ENCODE assay signal across 8 mouse cellular contexts in the genomic region with DNA sequence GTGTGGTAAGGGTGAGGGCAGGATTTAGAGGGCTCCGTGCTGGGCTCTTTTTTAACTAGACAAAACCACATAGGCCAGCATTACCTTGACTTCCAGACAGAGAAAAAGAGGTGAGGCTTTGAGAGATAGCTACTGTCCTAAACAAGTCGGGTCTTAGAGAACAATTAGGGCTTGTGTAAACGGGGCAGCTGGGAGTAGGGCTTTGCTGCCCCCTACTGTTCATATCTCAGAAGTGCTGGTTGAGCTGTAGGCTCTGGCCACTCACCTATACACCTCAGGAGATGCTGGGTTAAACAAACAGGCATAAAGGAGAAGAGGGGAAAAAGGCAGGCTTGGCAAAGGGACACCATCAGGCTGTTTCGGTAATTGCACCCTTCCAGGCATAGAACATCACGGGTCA. TPM values are rescaled to one million over a fixed set of nuclear protein-coding genes. Genes with fewer than 3 reads are reported as not detected.
A peak's percentile ranks its signal among the peaks of the same experiment; 100 is the strongest.
DNase-seq lines count a peak whose midpoint lies in the region; ATAC-seq and TF ChIP-seq lines count a peak whose summit lies in the region.

No protein-coding gene starts in this region.

- no peak overlapping the region for H3K4me3 ChIP-seq in forebrain, embryonic 11.5 days (ENCODE audit: low read depth, low read length)
- no peak overlapping the region for H3K4me3 ChIP-seq in hindbrain, postnatal 0 days (ENCODE audit: low read length)

- no peaks in the 10 kb centered on the region for H3K27me3 ChIP-seq in forebrain, embryonic 11.5 days (ENCODE audit: control insufficient read depth, insufficient read depth, low read length)
- H3K27me3 ChIP-seq in hindbrain, postnatal 0 days (ENCODE audit: insufficient read depth, low read length) = no peaks in the 10 kb centered on the region

- no peak overlapping the region for H3K9ac ChIP-seq in forebrain, embryonic 11.5 days (ENCODE audit: low read length)
- no peak overlapping the region for H3K9ac ChIP-seq in hindbrain, postnatal 0 days (replicated peaks; ENCODE audit: low read length)

- no peaks in the 10 kb centered on the region; the same call in 1 of the 2 replicates for H3K4me1 ChIP-seq in forebrain, embryonic 11.5 days (replicated peaks; ENCODE audit: control insufficient read depth, insufficient read depth, low read length)
- H3K4me1 ChIP-seq in hindbrain, postnatal 0 days (ENCODE audit: insufficient read depth, low read length) = peaks cover 9% of the 10 kb centered on the region

- whole genome bisulfite sequencing in forebrain, embryonic 11.5 days = 5% methylated on average over 5 of the region's 5 CpGs
- 2% methylated on average over 5 of the region's 5 CpGs for WGBS in hindbrain, postnatal 0 days

- no peak overlapping the region for H3K4me2 ChIP-seq in forebrain, embryonic 11.5 days (ENCODE audit: low read depth, low read length, severe bottlenecking)
- H3K4me2 ChIP-seq in hindbrain, postnatal 0 days (ENCODE audit: low read depth, low read length) = no peak overlapping the region

- TF ChIP-seq CTCF in hindbrain, postnatal 0 days (IDR thresholded peaks at IDR 0.05; ENCODE audit: low read depth) = peak; percentile 94

- H3K27ac ChIP-seq in forebrain, embryonic 11.5 days (ENCODE audit: low read depth, low read length) = no peak overlapping the region
- no peak overlapping the region for H3K27ac ChIP-seq in hindbrain, postnatal 0 days

- H3K36me3 ChIP-seq in forebrain, embryonic 11.5 days (ENCODE audit: control insufficient read depth, insufficient read depth, low read length) = no peaks in the 10 kb centered on the region
- H3K36me3 ChIP-seq in hindbrain, postnatal 0 days (ENCODE audit: insufficient read depth, low read length) = no peaks in the 10 kb centered on the region

- DNase-seq in adrenal gland, adult (ENCODE audit: inconsistent age in 2 of 2, low spot score in 1 of 2) = peak; percentile 69 to 88
- DNase-seq in adrenal gland, adult 8-10 months = no peak
- peak; percentile 30 for DNase-seq in c-Kit-positive CD71-positive TER-119-negative erythroid progenitor cells, embryonic 14.5 days (ENCODE audit: low read depth)
- peak; percentile 82 for DNase-seq in forebrain, embryonic 11.5 days (ENCODE audit: low spot score)
- DNase-seq in hindbrain, postnatal 0 days (ENCODE audit: low spot score) = peak; percentile 82
- peak; percentile 63 to 66 for DNase-seq in left cerebral cortex, adult 18-20 months (ENCODE audit: low spot score in 2 of 2)
- peak; percentile 32 to 54 for DNase-seq in spleen, postnatal 10 days (ENCODE audit: low spot score in 2 of 2)

- H3K9me3 ChIP-seq in forebrain, embryonic 11.5 days (ENCODE audit: control insufficient read depth, low read length) = no peaks in the 10 kb centered on the region
- no peaks in the 10 kb centered on the region for H3K9me3 ChIP-seq in hindbrain, postnatal 0 days (ENCODE audit: low read length)

- 0 out of 2 replicates have a peak, but pooled peaks have one; percentile 27 for ATAC-seq in forebrain, embryonic 11.5 days (replicated peaks; ENCODE audit: low FRiP score)
- ATAC-seq in hindbrain, postnatal 0 days = peak; percentile 76
- ATAC-seq in megakaryocyte progenitor cell, adult 5-6 weeks (replicated peaks; ENCODE audit: poor library complexity) = peak; percentile 90

RNA-seq across cellular contexts. Expression of gene Fem1b, which starts 34.3 kb away (rescaled TPM):
- 10 to 100 TPM; 32.0 to 39.4 (median 37.7) TPM for total RNA-seq in adrenal gland, adult 8-10 months (2022)
- 55.0 and 58.3 TPM in 2 replicates for polyA plus RNA-seq in forebrain, embryonic 11.5 days (2014; fragmentation: Nextera tagmentation; extraction: Ambion mirVana)
- 163 and 171 TPM in 2 replicates for total RNA-seq in hindbrain, postnatal 0 days (2014; rRNA removed)
- 29.1 and 33.2 TPM in 2 replicates for polyA plus RNA-seq in hindbrain, postnatal 0 days (2015; fragmentation: Nextera tagmentation; extraction: Ambion mirVana)
- total RNA-seq in left cerebral cortex, adult 18-20 months (2021) = 100 to 1,000 TPM; 109 to 114 TPM
- total RNA-seq in megakaryocyte progenitor cell, adult 5-6 weeks (2015) = 28.2 and 31.4 TPM in 2 replicates
- total RNA-seq in megakaryocyte progenitor cell, adult 5-6 weeks (2017) = 46.9 and 54.6 TPM in 2 replicates

Comparison
In these comparisons a context has a peak if more than half of its experiments do, and no peak if none do; other contexts are left out.
1. ATAC-seq: peak in every context shown above with its lines; median percentile 90 in megakaryocyte progenitor cell, adult 5-6 weeks; 76 in hindbrain, postnatal 0 days; 27 in forebrain, embryonic 11.5 days.